Mouse (Mus musculus) ovary, postnatal 14 days (tissue): ENCODE data around the gene Tbccd1.
"Not testable (repeated sequence)": the region's sequence is repeated elsewhere in the genome, so short reads cannot be mapped to it uniquely, and the experiment has no call there.

Source experiments
- DNase-seq: peaks from one replicate; pipeline ENCODE4 v3.0.0; 2022; ENCODE audit warnings: low spot score

The Tbccd1 gene

DNA sequence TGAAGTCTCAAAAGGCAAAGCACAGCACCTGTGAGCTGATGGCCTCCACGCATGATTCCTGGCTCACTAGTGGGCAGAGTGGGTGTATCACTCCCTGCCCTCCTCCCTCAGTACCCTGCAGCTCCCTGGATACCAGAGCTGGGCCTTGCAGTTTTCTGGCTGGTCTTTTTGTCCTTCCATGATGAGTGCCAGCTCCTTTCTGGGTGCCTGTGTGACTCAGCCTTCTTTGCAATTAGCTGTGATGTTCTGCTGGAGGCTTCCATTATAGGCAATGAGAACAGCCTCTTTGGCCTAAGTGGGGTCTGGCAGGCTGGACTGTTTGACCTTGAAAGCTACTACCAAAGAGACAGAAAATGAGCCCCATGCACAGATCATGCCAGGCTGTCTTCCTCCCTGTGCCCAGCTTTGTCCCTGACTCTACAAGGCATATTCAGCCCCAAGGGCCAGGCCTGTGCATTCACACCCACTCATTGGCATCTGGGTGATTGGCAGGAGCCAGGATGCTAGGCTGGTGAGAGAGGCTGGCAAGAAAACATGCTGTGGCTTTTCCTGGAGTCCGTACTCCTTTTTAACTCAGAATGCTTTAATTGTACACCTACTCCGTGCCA lies 78.1 kb downstream of the Tbccd1 start:
- no peak for DNase-seq

DNA sequence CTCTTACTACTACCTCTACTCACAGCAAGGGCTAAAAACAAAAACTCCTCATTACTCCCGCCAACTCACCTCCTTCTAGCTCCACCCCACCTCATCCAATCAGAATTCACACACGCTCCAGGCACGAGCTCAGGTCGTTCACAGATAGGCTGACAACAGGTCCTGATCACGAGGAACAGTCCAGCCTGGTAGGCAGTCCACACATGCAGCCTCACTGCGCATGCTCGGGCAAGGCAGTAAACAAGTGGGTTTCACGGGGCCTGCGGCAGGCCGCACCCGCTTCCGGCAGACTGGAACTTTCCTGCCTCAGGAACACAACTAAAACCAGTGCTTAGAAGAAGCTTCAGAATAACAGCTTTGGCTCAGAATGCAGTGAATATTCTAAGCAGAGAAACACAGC lies 79.2 kb downstream of the Tbccd1 start:
- not testable (repeated sequence) for DNase-seq

DNA sequence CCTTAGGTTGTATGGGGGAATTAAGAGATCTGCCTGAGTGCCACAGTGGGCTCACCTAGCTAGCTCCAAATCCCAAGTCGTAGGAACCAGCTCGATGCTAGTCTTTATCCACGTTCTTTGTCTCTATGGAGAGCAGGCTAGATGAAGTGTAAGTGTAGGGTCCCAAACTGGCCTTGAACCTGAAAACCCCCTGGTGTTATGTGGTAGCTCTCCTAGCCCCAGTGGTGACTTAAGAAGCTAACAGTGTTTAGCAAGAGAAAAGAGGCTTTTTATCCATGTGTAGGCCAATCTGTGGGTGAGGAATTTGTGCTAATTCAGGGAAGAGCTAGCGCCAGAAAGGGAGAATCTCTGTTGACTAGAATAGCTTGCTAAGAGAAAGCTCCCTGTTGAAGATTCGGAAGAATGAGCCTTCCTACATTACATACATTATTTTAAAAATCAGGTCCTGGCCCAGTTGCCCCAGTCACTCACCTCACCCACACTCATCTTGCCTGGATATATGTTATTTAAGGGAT lies 81.9 kb downstream of the Tbccd1 start:
- no peak for DNase-seq

DNA sequence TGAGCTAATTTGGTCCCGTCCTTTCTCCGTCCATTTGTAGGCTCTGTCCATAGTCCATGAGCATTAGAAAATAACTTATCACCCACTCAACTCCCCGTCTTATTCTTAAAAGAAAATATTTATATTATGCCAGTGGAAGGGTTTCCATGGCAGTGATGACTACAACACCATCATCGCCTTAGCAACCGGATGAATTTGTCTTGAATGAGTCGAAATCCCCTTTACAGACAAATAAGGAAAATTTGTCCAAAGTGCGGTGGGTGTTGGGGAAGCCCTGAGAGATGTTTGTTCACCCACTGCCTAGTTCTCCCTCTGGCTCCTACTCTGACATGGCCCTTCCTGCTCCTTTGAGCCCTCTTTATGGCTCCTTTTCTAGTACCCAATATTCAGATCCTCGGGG lies 88.8 kb downstream of the Tbccd1 start:
- DNase-seq = no peak

DNA sequence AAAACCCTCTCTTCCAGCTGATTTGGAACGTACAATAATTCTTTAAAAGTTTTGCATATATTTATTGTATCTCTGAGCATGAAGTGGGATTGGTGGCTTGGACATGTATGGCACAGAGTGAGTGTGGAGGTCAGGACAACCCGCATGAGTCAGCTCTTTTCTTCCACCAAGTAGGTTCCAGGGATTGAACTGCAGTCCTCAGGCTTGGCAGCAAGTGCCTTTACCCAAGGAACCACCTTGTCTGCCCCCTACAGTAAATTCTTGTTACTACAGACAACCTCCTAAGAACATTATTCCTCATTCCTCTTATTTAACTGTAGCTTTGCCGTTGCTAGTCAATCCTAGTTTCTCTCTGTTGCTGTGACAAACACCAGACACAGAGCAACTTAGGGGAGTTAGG lies 90.1 kb downstream of the Tbccd1 start:
- no peak for DNase-seq

DNA sequence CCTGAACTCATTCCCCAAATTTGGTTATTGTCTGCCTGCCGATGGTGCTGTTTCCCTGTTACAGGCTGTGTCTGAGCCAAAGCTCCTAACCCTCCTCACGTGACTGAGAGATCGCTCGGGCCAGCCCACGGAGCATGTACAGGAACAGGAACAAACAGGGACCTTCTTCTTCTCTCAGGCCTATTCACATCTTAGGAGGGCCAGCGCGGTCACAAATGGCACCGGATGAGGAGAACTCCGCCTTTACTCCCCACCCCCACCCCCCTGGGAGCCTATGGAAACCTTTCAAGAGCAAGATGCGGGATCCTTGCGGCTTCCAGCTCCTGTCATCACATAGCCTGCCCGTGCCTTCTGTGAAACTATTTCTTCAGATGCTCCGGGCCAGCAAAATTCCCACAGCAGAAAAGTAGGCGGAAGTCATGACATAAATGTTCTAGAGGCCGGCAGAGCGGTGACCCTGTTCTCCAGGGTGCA lies 90.7 kb downstream of the Tbccd1 start:
- DNase-seq = no peak

DNA sequence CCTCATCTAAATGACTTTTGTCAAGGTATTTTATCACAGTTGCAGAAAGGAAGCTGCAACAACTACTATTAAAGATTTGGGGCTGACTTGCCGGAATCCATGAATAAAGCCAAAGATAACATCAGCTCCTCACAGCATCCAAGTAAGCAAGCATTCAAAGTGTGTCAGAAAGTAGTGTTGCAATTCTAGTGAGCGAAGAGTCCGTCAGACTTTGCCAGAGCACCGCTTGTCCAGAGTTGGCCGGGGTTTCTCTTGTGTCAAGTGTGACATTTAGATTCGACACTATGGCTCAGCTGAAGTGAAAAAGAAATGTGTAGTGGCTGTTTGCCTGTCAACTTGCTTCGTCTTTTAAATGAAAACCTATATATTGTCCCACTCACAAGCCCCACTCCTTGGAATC lies 91.9 kb downstream of the Tbccd1 start:
- DNase-seq = no peak
